Mouse (Mus musculus) liver, embryonic 18 days (tissue): ENCODE results near the gene Tcf21. TPM values are rescaled to one million over a fixed set of nuclear protein-coding genes. Genes with fewer than 3 reads are reported as not detected.

ENCODE experiments used
- polyA plus RNA-seq: library from polyadenylated mRNA; depleted of rRNA; stranded (reverse); fragments of >200 nt; gene quantifications from 2 replicates; pipeline ENCODE4 v1.2.3, GENCODE M21; 2012; rRNA removed

Gene Tcf21
- 11.5 and 12.9 TPM in 2 replicates for polyA plus RNA-seq

DNA sequence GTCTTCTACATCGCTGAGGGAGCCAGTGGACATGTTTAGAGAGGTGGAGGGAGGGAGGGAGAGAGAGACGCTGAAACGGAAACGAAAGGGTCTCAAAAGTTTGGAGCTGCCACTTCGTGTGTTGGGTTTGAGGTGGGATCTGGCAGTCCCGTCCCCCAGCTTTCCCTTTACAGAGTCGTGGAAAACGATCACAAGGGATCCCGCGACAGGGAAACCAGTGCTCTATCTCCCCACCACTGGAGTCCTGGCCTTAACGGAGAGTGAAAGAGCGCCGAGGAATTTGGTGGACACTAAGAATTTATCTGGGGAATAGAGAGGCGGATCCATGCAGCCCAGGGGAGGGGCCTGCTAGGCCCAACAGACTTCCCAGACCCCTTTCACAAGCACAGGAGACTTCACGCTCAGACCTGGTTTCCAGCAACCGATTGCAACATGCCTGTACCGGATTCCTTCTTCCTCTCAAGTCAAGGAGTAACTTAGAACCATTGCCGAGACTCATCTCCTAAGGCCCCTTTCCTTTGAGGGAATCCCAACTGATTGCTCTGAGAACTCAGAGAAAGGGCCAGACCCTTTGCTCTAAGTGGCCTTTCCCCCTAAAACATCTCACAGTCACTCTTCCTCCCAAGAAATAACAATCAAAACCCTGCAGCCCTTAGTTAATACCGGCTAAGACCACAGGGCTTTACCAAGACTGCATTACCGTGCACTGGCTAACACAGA, at the start of gene Tcf21:
Gene Tcf21 (minus strand): TSS at position 304 of the 720 bp plus-strand sequence.

Other genes starting within 250 kb of the Tcf21 start
- 0.12 and 0.14 TPM in 2 replicates for gene Slc2a12, start 175.2 kb downstream of the Tcf21 start, polyA plus RNA-seq
- 6.0 and 7.2 TPM in 2 replicates for gene Tbpl1, start 88.2 kb downstream of the Tcf21 start, polyA plus RNA-seq